In genomic region chr12:69501783-69502705, GRCm38 (mm10) we compare ENCODE assay signal across 7 mouse cellular contexts.
DNase-seq lines count a peak whose midpoint lies in the region; ATAC-seq lines count a peak whose summit lies in the region.

No protein-coding gene starts in this region.

- WGBS in heart, embryonic 11.5 days (ENCODE audit: insufficient replicate concordance) = 28% methylated on average over 20 of the region's 20 CpGs
- 14% methylated on average over 20 of the region's 20 CpGs for WGBS in kidney, embryonic 15.5 days
- WGBS in limb, embryonic 15.5 days = 10% methylated on average over 20 of the region's 20 CpGs
- 16% methylated on average over 20 of the region's 20 CpGs for WGBS in midbrain, embryonic 16.5 days

- H3K9ac ChIP-seq in heart, embryonic 11.5 days (ENCODE audit: low read depth, low read length) = peak overlapping the region; percentile 66
- no peak overlapping the region; the same call in 1 of the 2 replicates for H3K9ac ChIP-seq in kidney, embryonic 15.5 days
- H3K9ac ChIP-seq in limb, embryonic 15.5 days = peak overlapping the region; percentile 27; the same call in 1 of the 2 replicates
- peak overlapping the region; percentile 23; the same call in 1 of the 2 replicates for H3K9ac ChIP-seq in midbrain, embryonic 16.5 days (ENCODE audit: low read depth, low read length)

- peak overlapping the region; percentile 42 for H3K4me2 ChIP-seq in heart, embryonic 11.5 days
- peak overlapping the region; percentile 43 for H3K4me2 ChIP-seq in kidney, embryonic 15.5 days
- H3K4me2 ChIP-seq in limb, embryonic 15.5 days = peak overlapping the region; percentile 37
- peak overlapping the region; percentile 26; the same call in 1 of the 2 replicates for H3K4me2 ChIP-seq in midbrain, embryonic 16.5 days (ENCODE audit: low read length)

- H3K4me1 ChIP-seq in heart, embryonic 11.5 days (ENCODE audit: control insufficient read depth, insufficient read depth, low read length) = peaks cover 13% of the 10 kb centered on the region; the same call in 1 of the 2 replicates
- peaks cover 32% of the 10 kb centered on the region for H3K4me1 ChIP-seq in kidney, embryonic 15.5 days
- peaks cover 43% of the 10 kb centered on the region for H3K4me1 ChIP-seq in limb, embryonic 15.5 days
- H3K4me1 ChIP-seq in midbrain, embryonic 16.5 days (ENCODE audit: control insufficient read depth, insufficient read depth, low read length) = peaks cover 12% of the 10 kb centered on the region

- H3K9me3 ChIP-seq in heart, embryonic 11.5 days (replicated peaks; ENCODE audit: control insufficient read depth, low read length) = no peaks in the 10 kb centered on the region
- no peaks in the 10 kb centered on the region for H3K9me3 ChIP-seq in kidney, embryonic 15.5 days (replicated peaks)
- H3K9me3 ChIP-seq in limb, embryonic 15.5 days = no peaks in the 10 kb centered on the region
- no peaks in the 10 kb centered on the region for H3K9me3 ChIP-seq in midbrain, embryonic 16.5 days (replicated peaks; ENCODE audit: control insufficient read depth, low read length, poor library complexity, severe bottlenecking)

- peak; percentile 85 to 89 for DNase-seq in adrenal gland, postnatal 36 days
- DNase-seq in fat pad, adult 2 months (ENCODE audit: extremely low read depth, low read depth, low spot score) = peak; percentile 47
- DNase-seq in spleen, postnatal 10 days (ENCODE audit: low spot score in 2 of 2) = peak; percentile 38 to 71

- no peak overlapping the region for H3K4me3 ChIP-seq in heart, embryonic 11.5 days (ENCODE audit: low read depth, low read length)
- 0 out of 2 replicates have a peak overlapping the region, but pooled peaks have one; percentile 4 for H3K4me3 ChIP-seq in kidney, embryonic 15.5 days (replicated peaks)
- H3K4me3 ChIP-seq in limb, embryonic 15.5 days = peak overlapping the region; percentile 7
- H3K4me3 ChIP-seq in midbrain, embryonic 16.5 days (ENCODE audit: low read depth, low read length) = no peak overlapping the region

- no peaks in the 10 kb centered on the region for H3K36me3 ChIP-seq in heart, embryonic 11.5 days (ENCODE audit: control insufficient read depth, insufficient read depth, low read length)
- no peaks in the 10 kb centered on the region for H3K36me3 ChIP-seq in kidney, embryonic 15.5 days
- H3K36me3 ChIP-seq in limb, embryonic 15.5 days = no peaks in the 10 kb centered on the region
- H3K36me3 ChIP-seq in midbrain, embryonic 16.5 days (ENCODE audit: control insufficient read depth, insufficient read depth, low read length) = no peaks in the 10 kb centered on the region

- peak; percentile 64 for ATAC-seq in heart, embryonic 11.5 days (replicated peaks; ENCODE audit: insufficient number of reproducible peaks, low FRiP score, low TSS enrichment)
- ATAC-seq in kidney, embryonic 15.5 days (replicated peaks; ENCODE audit: low FRiP score) = peak; percentile 81
- peak; percentile 83 for ATAC-seq in limb, embryonic 15.5 days (ENCODE audit: insufficient number of reproducible peaks, low FRiP score, low TSS enrichment, low read depth)
- ATAC-seq in midbrain, embryonic 16.5 days = peak; percentile 81

- peak overlapping the region; percentile 79 for H3K27ac ChIP-seq in heart, embryonic 11.5 days (ENCODE audit: low read depth, low read length)
- peak overlapping the region; percentile 86 for H3K27ac ChIP-seq in kidney, embryonic 15.5 days
- H3K27ac ChIP-seq in limb, embryonic 15.5 days = peak overlapping the region; percentile 95
- H3K27ac ChIP-seq in midbrain, embryonic 16.5 days (ENCODE audit: low read length) = peak overlapping the region; percentile 75

- no peaks in the 10 kb centered on the region for H3K27me3 ChIP-seq in heart, embryonic 11.5 days (ENCODE audit: control insufficient read depth, insufficient read depth, low read length)
- no peaks in the 10 kb centered on the region for H3K27me3 ChIP-seq in kidney, embryonic 15.5 days
- no peaks in the 10 kb centered on the region for H3K27me3 ChIP-seq in limb, embryonic 15.5 days
- no peaks in the 10 kb centered on the region for H3K27me3 ChIP-seq in midbrain, embryonic 16.5 days (ENCODE audit: control insufficient read depth, insufficient read depth, low read depth, low read length)

Comparison
In these comparisons a context has a peak if more than half of its experiments do, and no peak if none do; other contexts are left out.
1. H3K4me3 ChIP-seq: peak in kidney, embryonic 15.5 days (single experiment) and limb, embryonic 15.5 days (single experiment); none in heart, embryonic 11.5 days (single experiment) and midbrain, embryonic 16.5 days (single experiment).
2. Peak in every context shown above with its lines, with median percentiles within 50 percentile points of each other: DNase-seq, ATAC-seq, H3K27ac ChIP-seq and H3K4me2 ChIP-seq.